Mouse (Mus musculus) embryo, embryonic 10 days (tissue): ENCODE measurements around the gene Olfr610.
"Not testable (repeated sequence)": the region's sequence is repeated elsewhere in the genome, so short reads cannot be mapped to it uniquely, and the experiment has no call there.

Experiments
- DNase-seq: peaks from one replicate; pipeline ENCODE4 v3.0.0-alpha.2; 2015; ENCODE audit warnings: low spot score

Gene Olfr610

DNA sequence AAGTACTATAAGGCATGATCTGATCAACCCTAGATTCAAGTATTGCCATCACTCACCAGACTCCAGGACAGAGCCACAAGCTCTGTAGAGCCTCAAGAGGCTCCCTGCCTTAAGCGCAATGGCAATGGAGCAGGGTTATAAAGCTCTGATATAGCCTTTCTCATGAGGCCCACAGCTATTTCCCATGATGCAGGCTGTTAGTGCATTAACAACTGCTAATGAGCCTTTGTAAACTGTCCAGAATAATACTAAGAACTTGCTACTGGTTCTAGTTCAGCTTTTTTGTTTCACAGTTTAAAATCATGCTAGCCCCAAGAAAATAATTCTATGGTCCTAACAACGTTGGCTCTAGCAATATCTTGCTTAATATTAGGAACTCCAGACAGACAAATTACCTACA lies at the start of gene Olfr610:
Olfr610 (minus strand) TSS at position 101 of the 400 bp plus-strand sequence.
- DNase-seq: no peak

GRCm38 (mm10) chr7:103555779-103556178 lies 43.9 kb upstream of the Olfr610 start, which contains the start of gene Olfr615:
Olfr615 (plus strand) TSS chr7:103556079.
- DNase-seq: no peak

- DNase-seq: no peak
Observed at GRCm38 (mm10) chr7:103547774-103548173, 35.9 kb upstream of the Olfr610 start, which contains the start of gene Olfr613. Olfr613 (plus strand) TSS chr7:103548074.

DNA sequence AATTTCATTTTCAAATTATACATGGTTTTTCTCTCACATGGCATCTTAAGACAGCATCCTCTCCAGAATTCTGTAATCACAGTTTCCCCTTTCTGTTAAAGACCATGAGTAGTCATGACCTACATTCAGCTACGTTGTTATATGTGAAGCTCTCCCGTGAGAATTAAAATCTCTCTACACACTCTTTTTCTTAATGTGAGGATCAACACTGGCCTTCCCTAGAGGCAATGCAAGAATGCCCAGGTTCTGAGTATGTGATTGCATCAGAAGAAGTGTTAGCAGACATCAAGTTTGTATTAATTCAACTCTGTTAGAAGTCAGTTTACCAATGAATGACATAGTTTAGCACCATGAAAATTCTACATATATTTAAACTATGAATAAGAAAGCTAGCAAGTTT lies 30.7 kb upstream of the Olfr610 start, which contains the start of gene Olfr612:
Olfr612 (minus strand) TSS at position 101 of the 400 bp plus-strand sequence.
- DNase-seq: not testable (repeated sequence)

- DNase-seq: not testable (repeated sequence)
Observed at GRCm38 (mm10) chr7:103520746-103521145, 8.8 kb upstream of the Olfr610 start, which contains the start of gene Olfr611. Olfr611 (minus strand) TSS chr7:103520846.

- no peak for DNase-seq
Observed at GRCm38 (mm10) chr7:103497962-103498361, 14.0 kb downstream of the Olfr610 start, which contains the start of gene Olfr609. Olfr609 (minus strand) TSS chr7:103498062.

DNA sequence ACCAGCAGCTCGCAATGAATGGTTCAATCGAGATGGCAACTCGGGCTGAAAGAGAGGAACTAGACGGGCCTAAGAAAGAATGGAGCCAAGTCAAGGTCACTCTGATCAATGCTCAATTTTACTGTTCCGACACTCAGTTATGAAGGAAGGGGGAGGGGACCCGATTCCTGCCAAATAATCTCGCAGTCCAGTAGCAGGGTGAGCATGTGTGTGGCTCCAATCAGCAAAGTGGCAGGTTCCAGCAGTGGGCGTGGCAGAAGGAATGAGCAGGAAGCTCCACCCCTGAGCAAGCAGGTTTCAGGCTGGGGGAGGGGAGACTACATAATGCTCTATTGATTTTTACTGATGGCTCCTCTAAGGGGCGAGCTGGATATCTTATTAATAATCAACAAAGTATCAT lies 34.8 kb downstream of the Olfr610 start:
- DNase-seq: not testable (repeated sequence)

- no peak for DNase-seq
Observed at GRCm38 (mm10) chr7:103469577-103469976, 42.3 kb downstream of the Olfr610 start, which contains the start of gene Olfr608. Olfr608 (plus strand) TSS chr7:103469877.

GRCm38 (mm10) chr7:103460590-103460989 lies 51.3 kb downstream of the Olfr610 start:
- DNase-seq: no peak
